Mouse (Mus musculus): ENCODE results near the gene Ppp2r3c.

- TF ChIP-seq CTCF (conservative IDR thresholded peaks at IDR 0.05; ENCODE audit: low read length) (peak; percentile 25; the same call in 1 of the 2 replicates), POU5F1 (IDR thresholded peaks at IDR 0.05; ENCODE audit: borderline replicate concordance, low read length) (no peak)
Observed at GRCm38 (mm10) chr12:55313901-55314300, 11.1 kb upstream of the Ppp2r3c start.

Data from E14TG2a.4 (cell line).